Mouse (Mus musculus): ENCODE measurements around the gene Unc5a. TPM values are rescaled to one million over a fixed set of nuclear protein-coding genes. Genes with fewer than 3 reads are reported as not detected.
A peak's percentile ranks its signal among the peaks of the same experiment; 100 is the strongest.

The Unc5a gene
- polyA plus RNA-seq, 1 experiment from 2014 or later = 12.6 TPM

GRCm38 (mm10) chr13:55022256-55022655 is 73.0 kb downstream of the Unc5a start:
- no peak overlapping the region for H3K4me2 ChIP-seq (ENCODE audit: low read length)
- DNase-seq = no peak
- no peak overlapping the region for H3K4me3 ChIP-seq (replicated peaks; ENCODE audit: low read depth, low read length)
- H3K9me3 ChIP-seq (ENCODE audit: control insufficient read depth, low read length) = no peaks in the 10 kb centered on the region
- no peak for ATAC-seq (ENCODE audit: low FRiP score, low TSS enrichment)
- H3K36me3 ChIP-seq (ENCODE audit: control insufficient read depth, insufficient read depth, low read length) = no peaks in the 10 kb centered on the region
- WGBS = 47% methylated on average over 4 of the region's 4 CpGs
- H3K27me3 ChIP-seq (ENCODE audit: control insufficient read depth, insufficient read depth, low read length) = no peaks in the 10 kb centered on the region
- no peaks in the 10 kb centered on the region for H3K4me1 ChIP-seq (ENCODE audit: control insufficient read depth, insufficient read depth, low read length)
- no peak overlapping the region for H3K27ac ChIP-seq (replicated peaks; ENCODE audit: low read depth, low read length)
- H3K9ac ChIP-seq (replicated peaks; ENCODE audit: low read length) = no peak overlapping the region

GRCm38 (mm10) chr13:55022715-55023114 is 73.5 kb downstream of the Unc5a start:
- no peaks in the 10 kb centered on the region for H3K4me1 ChIP-seq (ENCODE audit: control insufficient read depth, insufficient read depth, low read length)
- DNase-seq (no peak), ATAC-seq (ENCODE audit: low FRiP score, low TSS enrichment) (no peak)
- no peak overlapping the region for H3K4me2 ChIP-seq (ENCODE audit: low read length)
- 0 out of 2 replicates have a peak, but pooled peaks cover under 1% of the 10 kb centered on the region for H3K36me3 ChIP-seq (ENCODE audit: control insufficient read depth, insufficient read depth, low read length)
- no peak overlapping the region for H3K27ac ChIP-seq (replicated peaks; ENCODE audit: low read depth, low read length)
- no peak overlapping the region for H3K4me3 ChIP-seq (replicated peaks; ENCODE audit: low read depth, low read length)
- H3K27me3 ChIP-seq (ENCODE audit: control insufficient read depth, insufficient read depth, low read length) = no peaks in the 10 kb centered on the region
- 85% methylated on average over 9 of the region's 9 CpGs for WGBS
- no peak overlapping the region for H3K9ac ChIP-seq (replicated peaks; ENCODE audit: low read length)
- H3K9me3 ChIP-seq (ENCODE audit: control insufficient read depth, low read length) = no peaks in the 10 kb centered on the region

- DNase-seq (no peak), ATAC-seq (ENCODE audit: low FRiP score, low TSS enrichment) (no peak)
- H3K4me3 ChIP-seq (replicated peaks; ENCODE audit: low read depth, low read length) = no peak overlapping the region
- 90% methylated on average over 2 of the region's 2 CpGs for WGBS
- no peak overlapping the region for H3K9ac ChIP-seq (replicated peaks; ENCODE audit: low read length)
- H3K4me1 ChIP-seq (ENCODE audit: control insufficient read depth, insufficient read depth, low read length) = no peaks in the 10 kb centered on the region
- peaks cover 12% of the 10 kb centered on the region for H3K36me3 ChIP-seq (ENCODE audit: control insufficient read depth, insufficient read depth, low read length)
- no peak overlapping the region for H3K4me2 ChIP-seq (ENCODE audit: low read length)
- H3K27me3 ChIP-seq (ENCODE audit: control insufficient read depth, insufficient read depth, low read length) = no peaks in the 10 kb centered on the region
- H3K9me3 ChIP-seq (ENCODE audit: control insufficient read depth, low read length) = no peaks in the 10 kb centered on the region
- H3K27ac ChIP-seq (replicated peaks; ENCODE audit: low read depth, low read length) = no peak overlapping the region
Observed at GRCm38 (mm10) chr13:55024215-55024614, 75.0 kb downstream of the Unc5a start.

GRCm38 (mm10) chr13:55040016-55040415 is 90.8 kb downstream of the Unc5a start:
- no peak overlapping the region for H3K4me3 ChIP-seq (replicated peaks; ENCODE audit: low read depth, low read length)
- DNase-seq (no peak), ATAC-seq (ENCODE audit: low FRiP score, low TSS enrichment) (no peak)
- no peak overlapping the region for H3K9ac ChIP-seq (replicated peaks; ENCODE audit: low read length)
- peaks cover 8% of the 10 kb centered on the region for H3K36me3 ChIP-seq (ENCODE audit: control insufficient read depth, insufficient read depth, low read length)
- H3K4me2 ChIP-seq (ENCODE audit: low read length) = no peak overlapping the region
- H3K4me1 ChIP-seq (ENCODE audit: control insufficient read depth, insufficient read depth, low read length) = no peaks in the 10 kb centered on the region
- no peak overlapping the region for H3K27ac ChIP-seq (replicated peaks; ENCODE audit: low read depth, low read length)
- no peaks in the 10 kb centered on the region for H3K9me3 ChIP-seq (ENCODE audit: control insufficient read depth, low read length)
- WGBS = 94% methylated on average over 2 of the region's 2 CpGs
- no peaks in the 10 kb centered on the region for H3K27me3 ChIP-seq (ENCODE audit: control insufficient read depth, insufficient read depth, low read length)

- no peaks in the 10 kb centered on the region for H3K9me3 ChIP-seq (ENCODE audit: control insufficient read depth, low read length)
- peak; percentile 26 for DNase-seq
- no peak for ATAC-seq (ENCODE audit: low FRiP score, low TSS enrichment)
Observed at GRCm38 (mm10) chr13:55047706-55048105, 98.5 kb downstream of the Unc5a start.

More at GRCm38 (mm10) chr13:55047706-55048105, 98.5 kb downstream of the Unc5a start:
- Histone ChIP-seq H3K4me2 (ENCODE audit: low read length) (no peak overlapping the region), H3K9ac (replicated peaks; ENCODE audit: low read length) (no peak overlapping the region), H3K4me3 (replicated peaks; ENCODE audit: low read depth, low read length) (no peak overlapping the region), H3K36me3 (ENCODE audit: control insufficient read depth, insufficient read depth, low read length) (peaks cover 4% of the 10 kb centered on the region; the same call in 1 of the 2 replicates), H3K4me1 (ENCODE audit: control insufficient read depth, insufficient read depth, low read length) (0 out of 2 replicates have a peak, but pooled peaks cover 5% of the 10 kb centered on the region), H3K27ac (replicated peaks; ENCODE audit: low read depth, low read length) (0 out of 2 replicates have a peak overlapping the region, but pooled peaks have one; percentile 41), H3K27me3 (ENCODE audit: control insufficient read depth, insufficient read depth, low read length) (no peaks in the 10 kb centered on the region)
- WGBS = 56% methylated on average over 3 of the region's 3 CpGs

Other genes starting within 250 kb of the Unc5a start
- gene Cdhr2, start 247.9 kb upstream of the Unc5a start, polyA plus RNA-seq (2014; fragmentation: Nextera tagmentation; extraction: Ambion mirVana) = 0.22 and 0.23 TPM in 2 replicates
- 19.1 and 29.4 TPM in 2 replicates for gene Gprin1, start 199.5 kb upstream of the Unc5a start, polyA plus RNA-seq (2014; fragmentation: Nextera tagmentation; extraction: Ambion mirVana)
- gene Sncb, start 182.8 kb upstream of the Unc5a start, polyA plus RNA-seq (2014; fragmentation: Nextera tagmentation; extraction: Ambion mirVana) = 37.5 and 53.7 TPM in 2 replicates
- gene Eif4e1b, start 165.4 kb upstream of the Unc5a start, polyA plus RNA-seq (2014; fragmentation: Nextera tagmentation; extraction: Ambion mirVana) = not detected in 2 replicates
- 25.5 and 40.2 TPM in 2 replicates for gene Tspan17, start 160.0 kb upstream of the Unc5a start, polyA plus RNA-seq (2014; fragmentation: Nextera tagmentation; extraction: Ambion mirVana)
- 0.40 and 1.1 TPM in 2 replicates for gene Hk3, start 72.0 kb downstream of the Unc5a start, polyA plus RNA-seq (2014; fragmentation: Nextera tagmentation; extraction: Ambion mirVana)
- 20.7 and 20.8 TPM in 2 replicates for gene Uimc1, start 150.9 kb downstream of the Unc5a start, polyA plus RNA-seq (2014; fragmentation: Nextera tagmentation; extraction: Ambion mirVana)
- gene Zfp346, start 155.9 kb downstream of the Unc5a start, polyA plus RNA-seq (2014; fragmentation: Nextera tagmentation; extraction: Ambion mirVana) = 23.6 and 26.2 TPM in 2 replicates
- gene Gm17617, start 184.1 kb downstream of the Unc5a start, polyA plus RNA-seq (2014; fragmentation: Nextera tagmentation; extraction: Ambion mirVana) = not detected in 2 replicates
- 0.38 and 0.99 TPM in 2 replicates for gene Fgfr4, start 203.2 kb downstream of the Unc5a start, polyA plus RNA-seq (2014; fragmentation: Nextera tagmentation; extraction: Ambion mirVana)